8 mouse cellular contexts compared by ENCODE assay signal in genomic region chr6:99095185-99096104, GRCm38 (mm10).
DNase-seq lines count a peak whose midpoint lies in the region; ATAC-seq lines count a peak whose summit lies in the region.

No protein-coding gene starts in this region.

- no peaks in the 10 kb centered on the region for H3K36me3 ChIP-seq in embryonic facial prominence, embryonic 13.5 days
- H3K36me3 ChIP-seq in limb, embryonic 11.5 days (ENCODE audit: control insufficient read depth, insufficient read depth, low read length): no peaks in the 10 kb centered on the region
- H3K36me3 ChIP-seq in midbrain, embryonic 13.5 days: no peaks in the 10 kb centered on the region

- H3K27me3 ChIP-seq in embryonic facial prominence, embryonic 13.5 days: peaks cover 10% of the 10 kb centered on the region
- H3K27me3 ChIP-seq in limb, embryonic 11.5 days (ENCODE audit: control insufficient read depth, insufficient read depth, low read length): no peaks in the 10 kb centered on the region
- peaks cover 7% of the 10 kb centered on the region; the same call in 1 of the 2 replicates for H3K27me3 ChIP-seq in midbrain, embryonic 13.5 days

- peaks cover 32% of the 10 kb centered on the region for H3K4me1 ChIP-seq in embryonic facial prominence, embryonic 13.5 days
- H3K4me1 ChIP-seq in limb, embryonic 11.5 days (ENCODE audit: control insufficient read depth, insufficient read depth, low read length): peaks cover 20% of the 10 kb centered on the region
- H3K4me1 ChIP-seq in midbrain, embryonic 13.5 days (replicated peaks): peaks cover 38% of the 10 kb centered on the region

- peak overlapping the region; percentile 63 for H3K4me2 ChIP-seq in embryonic facial prominence, embryonic 13.5 days
- peak overlapping the region; percentile 33 for H3K4me2 ChIP-seq in limb, embryonic 11.5 days (ENCODE audit: low read depth, severe bottlenecking)
- H3K4me2 ChIP-seq in midbrain, embryonic 13.5 days (replicated peaks): peak overlapping the region; percentile 35

- WGBS in embryonic facial prominence, embryonic 13.5 days: 8% methylated on average over 18 of the region's 18 CpGs
- WGBS in limb, embryonic 11.5 days: 29% methylated on average over 18 of the region's 18 CpGs
- WGBS in midbrain, embryonic 13.5 days: 35% methylated on average over 18 of the region's 18 CpGs

- H3K4me3 ChIP-seq in embryonic facial prominence, embryonic 13.5 days: peak overlapping the region; percentile 34
- no peak overlapping the region for H3K4me3 ChIP-seq in limb, embryonic 11.5 days (ENCODE audit: low read depth, low read length)
- no peak overlapping the region for H3K4me3 ChIP-seq in midbrain, embryonic 13.5 days (replicated peaks)

- intact Hi-C loops in heart, postnatal 10 days (cut with DNase I): loop anchor here (2.0 to 5.0 kb wide), 2 partner anchors 67 to 107 kb away; no protein-coding TSS in a partner anchor

- ATAC-seq in embryonic facial prominence, embryonic 13.5 days (ENCODE audit: insufficient number of reproducible peaks, insufficient read depth, low FRiP score, low TSS enrichment, low read depth): no peak
- ATAC-seq in limb, embryonic 11.5 days (ENCODE audit: insufficient number of reproducible peaks, low FRiP score, low TSS enrichment, low read depth): peak; percentile 56; the same call in 1 of the 2 replicates
- no peak for ATAC-seq in midbrain, embryonic 13.5 days

- H3K9me3 ChIP-seq in embryonic facial prominence, embryonic 13.5 days: no peaks in the 10 kb centered on the region
- H3K9me3 ChIP-seq in limb, embryonic 11.5 days (ENCODE audit: control insufficient read depth, low read length): no peaks in the 10 kb centered on the region
- no peaks in the 10 kb centered on the region for H3K9me3 ChIP-seq in midbrain, embryonic 13.5 days

- H3K9ac ChIP-seq in embryonic facial prominence, embryonic 13.5 days: peak overlapping the region; percentile 58
- peak overlapping the region; percentile 8; the same call in 1 of the 2 replicates for H3K9ac ChIP-seq in limb, embryonic 11.5 days (ENCODE audit: low read length)
- H3K9ac ChIP-seq in midbrain, embryonic 13.5 days (replicated peaks): no peak overlapping the region

- H3K27ac ChIP-seq in embryonic facial prominence, embryonic 13.5 days: peak overlapping the region; percentile 40; the same call in 1 of the 2 replicates
- no peak overlapping the region for H3K27ac ChIP-seq in limb, embryonic 11.5 days (replicated peaks; ENCODE audit: low read depth, low read length)
- H3K27ac ChIP-seq in midbrain, embryonic 13.5 days: no peak overlapping the region

- peak; percentile 7 for DNase-seq in kidney, adult 11 months
- no peak for DNase-seq in kidney, adult 8-10 months
- peak; percentile 69 to 76 for DNase-seq in heart, postnatal 10 days
- DNase-seq in limb, embryonic 11.5 days (ENCODE audit: low spot score): no peak
- peak; percentile 61 for DNase-seq in thymus, postnatal 0 days (ENCODE audit: low spot score)
- DNase-seq in cerebellum, postnatal 14 days: no peak

Comparison
In these comparisons a context has a peak if more than half of its experiments do, and no peak if none do; other contexts are left out.
1. DNase-seq: peak in kidney, adult 11 months (single experiment), heart, postnatal 10 days (2 of 2) and thymus, postnatal 0 days (single experiment); none in kidney, adult 8-10 months (0 of 2), limb, embryonic 11.5 days (single experiment) and cerebellum, postnatal 14 days (0 of 2).
2. Peak in every context shown above with its lines, with median percentiles within 50 percentile points of each other: H3K4me2 ChIP-seq.